Mouse (Mus musculus) embryonic facial prominence, embryonic 11.5 days (tissue): ENCODE results near the gene Asic2. TPM values are rescaled to one million over a fixed set of nuclear protein-coding genes. Genes with fewer than 3 reads are reported as not detected.

Experiments
- ATAC-seq: fragments of 200-750 bp; cut with Nextera tagmentation; replicated peaks from 2 replicates; pipeline ENCODE4 v1.8.0; 2017; ENCODE audit warnings: low read depth; ENCODE audit not compliant: insufficient number of reproducible peaks, low FRiP score, low TSS enrichment
- DNase-seq: peaks from one replicate; pipeline ENCODE4 v3.0.0-alpha.2; 2015; ENCODE audit warnings: low spot score
- H3K27ac ChIP-seq: fragments of 300-500 bp; sonication (generic); replicated peaks from 2 replicates; pipeline ENCODE4 v1.5.1; 2014; ENCODE audit warnings: mild to moderate bottlenecking, low read depth, low read length, control low read depth
- H3K27me3 ChIP-seq: fragments of 300-500 bp; sonication (generic); 2 replicates; pipeline ENCODE4 v1.6.1; 2014; ENCODE audit warnings: mild to moderate bottlenecking, low read length, moderate library complexity, mixed read lengths; ENCODE audit not compliant: control insufficient read depth, insufficient read depth
- H3K36me3 ChIP-seq: fragments of 300-500 bp; sonication (generic); replicated peaks from 2 replicates; pipeline ENCODE4 v1.6.1; 2014; ENCODE audit warnings: low read depth, mild to moderate bottlenecking, low read length, moderate library complexity, mixed read lengths; ENCODE audit not compliant: control insufficient read depth, insufficient read depth
- H3K4me1 ChIP-seq: fragments of 300-500 bp; sonication (generic); 2 replicates; pipeline ENCODE4 v1.6.1; 2014; ENCODE audit warnings: low read length, mixed read lengths; ENCODE audit not compliant: control insufficient read depth, insufficient read depth
- H3K4me2 ChIP-seq: fragments of 300-500 bp; sonication (generic); 2 replicates; pipeline ENCODE4 v1.6.1; 2014; ENCODE audit warnings: low read depth, mild to moderate bottlenecking, control low read depth, low read length, moderate library complexity
- H3K4me3 ChIP-seq: fragments of 300-500 bp; sonication (generic); 2 replicates; pipeline ENCODE4 v1.5.1; 2014; ENCODE audit warnings: low read depth, low read length, control low read depth
- H3K9ac ChIP-seq: fragments of 300-500 bp; sonication (generic); replicated peaks from 2 replicates; pipeline ENCODE4 v1.6.1; 2014; ENCODE audit warnings: mild to moderate bottlenecking, control low read depth, low read length
- H3K9me3 ChIP-seq: fragments of 300-500 bp; sonication (generic); replicated peaks from 2 replicates; pipeline ENCODE4 v1.6.1; 2016; ENCODE audit warnings: mild to moderate bottlenecking, low read length, inconsistent platforms, mixed read lengths; ENCODE audit not compliant: control insufficient read depth
- WGBS: fragments of 180-500 bp; shearing (Covaris S2); extraction: QIAGEN DNeasy Blood & Tissue Kit; methylation state at CpG from one replicate; pipeline ENCODE4 v1.1.7; 2014; 5-methylcytosine and 5-hydroxymethylcytosine counted together
- polyA plus RNA-seq: library from polyadenylated mRNA; unstranded; fragments of >200 nt; fragmentation: Nextera tagmentation; extraction: Ambion mirVana; gene quantifications from 2 replicates; pipeline ENCODE4 v1.2.1, GENCODE M21; 2014

The Asic2 gene
- polyA plus RNA-seq, 1 experiment from 2014 or later = 0.46 TPM

GRCm38 (mm10) chr11:80848131-80848530 lies 1120.1 kb downstream of the Asic2 start:
- Histone ChIP-seq H3K4me2 (no peak overlapping the region), H3K9ac (no peak overlapping the region), H3K27ac (no peak overlapping the region), H3K36me3 (no peaks in the 10 kb centered on the region), H3K4me3 (no peak overlapping the region), H3K27me3 (no peaks in the 10 kb centered on the region), H3K9me3 (no peaks in the 10 kb centered on the region), H3K4me1 (no peaks in the 10 kb centered on the region)
- DNase-seq (no peak), ATAC-seq (no peak)
- WGBS = 46% methylated on average over 5 of the region's 5 CpGs

- Histone ChIP-seq H3K36me3 (no peaks in the 10 kb centered on the region), H3K4me1 (no peaks in the 10 kb centered on the region), H3K9ac (no peak overlapping the region), H3K4me2 (no peak overlapping the region), H3K4me3 (no peak overlapping the region), H3K27ac (no peak overlapping the region), H3K27me3 (no peaks in the 10 kb centered on the region), H3K9me3 (no peaks in the 10 kb centered on the region)
- peak; percentile 15 for DNase-seq
- WGBS = 23% methylated on average over 3 of the region's 3 CpGs
- ATAC-seq = no peak
These were observed 1122.1 kb downstream of the Asic2 start for GRCm38 (mm10) chr11:80846115-80846514.

GRCm38 (mm10) chr11:80845486-80845885 lies 1122.8 kb downstream of the Asic2 start:
- no peak for ATAC-seq
- Histone ChIP-seq H3K4me2 (no peak overlapping the region), H3K27ac (no peak overlapping the region), H3K4me1 (no peaks in the 10 kb centered on the region), H3K36me3 (no peaks in the 10 kb centered on the region), H3K27me3 (no peaks in the 10 kb centered on the region), H3K9ac (no peak overlapping the region), H3K4me3 (no peak overlapping the region), H3K9me3 (no peaks in the 10 kb centered on the region)
- WGBS = 54% methylated on average over 7 of the region's 7 CpGs
- DNase-seq = peak; percentile 19

GRCm38 (mm10) chr11:80843435-80843834 lies 1124.8 kb downstream of the Asic2 start:
- ATAC-seq (no peak), DNase-seq (no peak)
- Histone ChIP-seq H3K27ac (no peak overlapping the region), H3K36me3 (no peaks in the 10 kb centered on the region), H3K4me2 (no peak overlapping the region), H3K27me3 (no peaks in the 10 kb centered on the region), H3K4me1 (no peaks in the 10 kb centered on the region), H3K9me3 (no peaks in the 10 kb centered on the region), H3K9ac (no peak overlapping the region), H3K4me3 (no peak overlapping the region)
- WGBS = 82% methylated on average over 2 of the region's 2 CpGs

GRCm38 (mm10) chr11:80838724-80839123 lies 1129.5 kb downstream of the Asic2 start:
- Histone ChIP-seq H3K27ac (no peak overlapping the region), H3K4me3 (no peak overlapping the region), H3K4me2 (no peak overlapping the region), H3K9ac (no peak overlapping the region), H3K36me3 (no peaks in the 10 kb centered on the region), H3K9me3 (no peaks in the 10 kb centered on the region), H3K27me3 (no peaks in the 10 kb centered on the region), H3K4me1 (no peaks in the 10 kb centered on the region)
- DNase-seq = no peak
- 74% methylated on average over 1 of the region's 1 CpGs for WGBS
- ATAC-seq = no peak

- 72% methylated on average over 4 of the region's 4 CpGs for WGBS
- Histone ChIP-seq H3K4me1 (no peaks in the 10 kb centered on the region), H3K27me3 (no peaks in the 10 kb centered on the region), H3K27ac (no peak overlapping the region), H3K9me3 (no peaks in the 10 kb centered on the region), H3K4me2 (no peak overlapping the region), H3K36me3 (no peaks in the 10 kb centered on the region), H3K4me3 (no peak overlapping the region), H3K9ac (no peak overlapping the region)
- DNase-seq (no peak), ATAC-seq (no peak)
These were observed 1132.4 kb downstream of the Asic2 start for GRCm38 (mm10) chr11:80835841-80836240.

GRCm38 (mm10) chr11:80835395-80835794 lies 1132.9 kb downstream of the Asic2 start:
- H3K9me3 ChIP-seq = no peaks in the 10 kb centered on the region
- H3K27ac ChIP-seq = no peak overlapping the region
- no peaks in the 10 kb centered on the region for H3K27me3 ChIP-seq
- no peaks in the 10 kb centered on the region for H3K36me3 ChIP-seq
- H3K9ac ChIP-seq = no peak overlapping the region
- no peak overlapping the region for H3K4me3 ChIP-seq
- 80% methylated on average over 2 of the region's 2 CpGs for WGBS
- ATAC-seq (no peak), DNase-seq (no peak)
- no peaks in the 10 kb centered on the region for H3K4me1 ChIP-seq
- H3K4me2 ChIP-seq = no peak overlapping the region
